Mouse (Mus musculus) thymus, adult 2 months (tissue): ENCODE results near the gene Gm3029. TPM values are rescaled to one million over a fixed set of nuclear protein-coding genes. Genes with fewer than 3 reads are reported as not detected.
"Not testable (repeated sequence)": the region's sequence is repeated elsewhere in the genome, so short reads cannot be mapped to it uniquely, and the experiment has no call there.

Experiments used
- DNase-seq: peaks from one replicate; pipeline ENCODE4 v3.0.0; 2021
- H3K27ac ChIP-seq: fragments of 200-500 bp; 2 replicates; pipeline ENCODE4 v1.5.1; 2012; ENCODE audit warnings: low read length, control low read depth; ENCODE audit not compliant: control insufficient read depth, insufficient read depth
- H3K27me3 ChIP-seq: fragments of 200-500 bp; 2 replicates; pipeline ENCODE4 v1.6.1; 2012; ENCODE audit warnings: mild to moderate bottlenecking, low read length, moderate library complexity, mixed read lengths; ENCODE audit not compliant: control insufficient read depth, insufficient read depth
- H3K36me3 ChIP-seq: fragments of 200-500 bp; 2 replicates; pipeline ENCODE4 v1.6.1; 2012; ENCODE audit warnings: mild to moderate bottlenecking, low read length, moderate library complexity; ENCODE audit not compliant: control insufficient read depth, insufficient read depth
- H3K4me1 ChIP-seq: fragments of 200-500 bp; replicated peaks from 2 replicates; pipeline ENCODE4 v1.6.1; 2012; ENCODE audit warnings: low read length; ENCODE audit not compliant: control insufficient read depth, insufficient read depth
- H3K4me3 ChIP-seq: fragments of 200-500 bp; 2 replicates; pipeline ENCODE4 v1.5.1; 2012; ENCODE audit warnings: mild to moderate bottlenecking, low read length, control low read depth, moderate library complexity; ENCODE audit not compliant: control insufficient read depth, insufficient read depth
- WGBS: fragments of 180-500 bp; shearing (Covaris S2); methylation state at CpG from one replicate; pipeline ENCODE4 v1.1.7; 2018; 5-methylcytosine and 5-hydroxymethylcytosine counted together
- polyA plus RNA-seq: library from polyadenylated mRNA; depleted of rRNA; stranded (reverse); fragments of >200 nt; gene quantifications from 2 replicates; pipeline ENCODE4 v1.2.3, GENCODE M21; 2012; rRNA removed

Gm3029 gene
- not detected in 2 replicates for polyA plus RNA-seq

GRCm38 (mm10) chr14:3931456-3931855, at the start of gene Gm3029:
Gm3029 (plus strand) TSS chr14:3931756.
- WGBS: 81% methylated on average over 2 of the region's 2 CpGs
- not testable (repeated sequence) for H3K36me3 ChIP-seq

DNA sequence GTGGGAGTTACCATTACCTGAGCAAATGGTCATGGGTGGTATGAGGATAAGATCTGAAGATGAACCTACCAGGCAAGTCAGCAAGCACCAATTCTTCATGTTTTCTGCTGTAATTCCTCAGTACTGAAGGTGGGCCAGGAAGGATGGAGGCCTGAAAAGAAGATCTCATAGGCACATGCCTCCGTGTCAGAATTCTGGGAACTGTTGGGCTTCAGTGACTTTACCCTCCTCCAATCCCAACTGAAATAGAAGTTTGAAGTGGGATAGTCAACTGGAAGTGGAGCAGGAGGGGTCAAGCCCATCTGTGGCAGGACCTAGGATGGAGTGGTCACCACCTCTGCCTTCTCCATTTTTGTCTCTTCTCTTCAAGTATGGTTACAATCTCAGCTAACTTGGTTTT, 47.7 kb upstream of the Gm3029 start, which contains the start of gene Gm2916:
Gene Gm2916, plus strand, starts transcription at position 301 of the 400 bp plus-strand sequence.
- not testable (repeated sequence) for H3K27ac ChIP-seq, H3K27me3 ChIP-seq, DNase-seq, H3K4me1 ChIP-seq, H3K4me3 ChIP-seq, H3K36me3 ChIP-seq
- WGBS: no CpG with 5 or more reads among the region's 1 CpGs

More at GRCm38 (mm10) chr14:3931456-3931855, at the start of gene Gm3029:
- H3K27ac ChIP-seq, DNase-seq, H3K4me3 ChIP-seq, H3K27me3 ChIP-seq, H3K4me1 ChIP-seq: not testable (repeated sequence)

- not testable (repeated sequence) for H3K27me3 ChIP-seq, H3K27ac ChIP-seq, H3K4me1 ChIP-seq, DNase-seq, H3K4me3 ChIP-seq, H3K36me3 ChIP-seq
- no CpG with 5 or more reads among the region's 2 CpGs for WGBS
Observed at GRCm38 (mm10) chr14:3963247-3963646, 31.7 kb downstream of the Gm3029 start, which contains the start of gene Gm3095. Gm3095 (plus strand) TSS chr14:3963547.

Other genes with a start within 250 kb of the Gm3029 start
- not detected in 2 replicates for gene Gm3043, start 243.0 kb upstream of the Gm3029 start, polyA plus RNA-seq
- gene Gm3002, start 121.7 kb upstream of the Gm3029 start, polyA plus RNA-seq: 0.13 TPM in 1 of 2 replicates, not detected in the other
- 0.17 TPM in 1 of 2 replicates, not detected in the other for gene Gm3033, start 85.5 kb upstream of the Gm3029 start, polyA plus RNA-seq
- gene Gm2916, start 47.6 kb upstream of the Gm3029 start, polyA plus RNA-seq: not detected in 2 replicates
- 0.28 TPM in 1 of 2 replicates, not detected in the other for gene Gm3095, start 31.8 kb downstream of the Gm3029 start, polyA plus RNA-seq
- gene Gm3099, start 66.6 kb downstream of the Gm3029 start, polyA plus RNA-seq: not detected in 2 replicates
- gene Gm5796, start 92.2 kb downstream of the Gm3029 start, polyA plus RNA-seq: 0.09 TPM in 2 replicates
- not detected in 2 replicates for gene Gm3115, start 152.4 kb downstream of the Gm3029 start, polyA plus RNA-seq
- 0.59 TPM in 1 of 2 replicates, not detected in the other for gene Gm8108, start 178.8 kb downstream of the Gm3029 start, polyA plus RNA-seq
- not detected in 2 replicates for gene Gm3127, start 233.3 kb downstream of the Gm3029 start, polyA plus RNA-seq